Mouse (Mus musculus): ENCODE results near the gene Krtap5-3. TPM values are rescaled to one million over a fixed set of nuclear protein-coding genes. Genes with fewer than 3 reads are reported as not detected.
"Not testable (repeated sequence)": the region's sequence is repeated elsewhere in the genome, so short reads cannot be mapped to it uniquely, and the experiment has no call there.

Krtap5-3 gene
- polyA plus RNA-seq (2016; fragmentation: Nextera tagmentation; extraction: Ambion mirVana) = not detected in 2 replicates

GRCm38 (mm10) chr7:142201064-142201463, at the start of gene Krtap5-3:
Gene Krtap5-3, plus strand, starts transcription at chr7:142201364.
- Histone ChIP-seq H3K27me3 (replicated peaks) (no peaks in the 10 kb centered on the region), H3K36me3 (no peaks in the 10 kb centered on the region), H3K27ac (no peak within 1 kb of the TSS), H3K9me3 (replicated peaks) (no peaks in the 10 kb centered on the region), H3K4me2 (no peak within 1 kb of the TSS), H3K4me1 (no peaks in the 10 kb centered on the region), H3K9ac (no peak within 1 kb of the TSS), H3K4me3 (no peak within 1 kb of the TSS)
- WGBS (ENCODE audit: insufficient replicate concordance) = 0% methylated on average over 1 of the region's 1 CpGs
- ATAC-seq = no peak

- no peaks in the 10 kb centered on the region for H3K36me3 ChIP-seq
- H3K4me3 ChIP-seq = no peak overlapping the region
- H3K9me3 ChIP-seq (replicated peaks) = no peaks in the 10 kb centered on the region
- whole genome bisulfite sequencing (ENCODE audit: insufficient replicate concordance) = 76% methylated on average over 4 of the region's 4 CpGs
- H3K9ac ChIP-seq = no peak overlapping the region
- H3K27ac ChIP-seq = no peak overlapping the region
- no peaks in the 10 kb centered on the region for H3K27me3 ChIP-seq (replicated peaks)
- ATAC-seq = no peak
- H3K4me1 ChIP-seq = no peaks in the 10 kb centered on the region
- H3K4me2 ChIP-seq = no peak overlapping the region
Observed at GRCm38 (mm10) chr7:142152191-142152590, 49.0 kb upstream of the Krtap5-3 start.

GRCm38 (mm10) chr7:142155308-142155707, 45.9 kb upstream of the Krtap5-3 start:
- no peak for ATAC-seq
- WGBS (ENCODE audit: insufficient replicate concordance) = 48% methylated on average over 1 of the region's 1 CpGs
- no peak overlapping the region for H3K9ac ChIP-seq

GRCm38 (mm10) chr7:142157013-142157412, 44.2 kb upstream of the Krtap5-3 start, which contains the start of gene Gm29735:
Gene Gm29735, minus strand, starts transcription at chr7:142157113.
- 28% methylated on average over 2 of the region's 2 CpGs for WGBS (ENCODE audit: insufficient replicate concordance)

More at GRCm38 (mm10) chr7:142155308-142155707, 45.9 kb upstream of the Krtap5-3 start:
- Histone ChIP-seq H3K36me3 (no peaks in the 10 kb centered on the region), H3K4me2 (no peak overlapping the region), H3K27ac (no peak overlapping the region), H3K9me3 (replicated peaks) (no peaks in the 10 kb centered on the region), H3K27me3 (replicated peaks) (no peaks in the 10 kb centered on the region), H3K4me3 (no peak overlapping the region), H3K4me1 (no peaks in the 10 kb centered on the region)

GRCm38 (mm10) chr7:142159366-142159765, 41.8 kb upstream of the Krtap5-3 start:
- Histone ChIP-seq H3K27ac (no peak overlapping the region), H3K27me3 (replicated peaks) (no peaks in the 10 kb centered on the region), H3K36me3 (no peaks in the 10 kb centered on the region), H3K4me1 (no peaks in the 10 kb centered on the region), H3K4me2 (no peak overlapping the region), H3K9me3 (replicated peaks) (no peaks in the 10 kb centered on the region), H3K9ac (no peak overlapping the region), H3K4me3 (no peak overlapping the region)
- no peak for ATAC-seq
- WGBS (ENCODE audit: insufficient replicate concordance) = 77% methylated on average over 3 of the region's 3 CpGs

More at GRCm38 (mm10) chr7:142157013-142157412, 44.2 kb upstream of the Krtap5-3 start, which contains the start of gene Gm29735:
- not testable (repeated sequence) for H3K27me3 ChIP-seq (replicated peaks); H3K27ac ChIP-seq; H3K36me3 ChIP-seq; H3K4me3 ChIP-seq; H3K4me2 ChIP-seq; H3K4me1 ChIP-seq; H3K9me3 ChIP-seq (replicated peaks); H3K9ac ChIP-seq; ATAC-seq

GRCm38 (mm10) chr7:142165639-142166038, 35.5 kb upstream of the Krtap5-3 start, which contains the start of gene Gm4553:
Gene Gm4553, minus strand, starts transcription at chr7:142165739.
- not testable (repeated sequence) for H3K4me3 ChIP-seq; H3K27me3 ChIP-seq (replicated peaks); H3K27ac ChIP-seq; H3K9me3 ChIP-seq (replicated peaks); H3K36me3 ChIP-seq; H3K4me1 ChIP-seq; ATAC-seq; H3K4me2 ChIP-seq; H3K9ac ChIP-seq

- H3K9ac ChIP-seq = no peak overlapping the region
- H3K27ac ChIP-seq = no peak overlapping the region
- ATAC-seq = no peak
- H3K36me3 ChIP-seq = no peaks in the 10 kb centered on the region
- H3K4me2 ChIP-seq = no peak overlapping the region
- WGBS (ENCODE audit: insufficient replicate concordance) = 31% methylated on average over 3 of the region's 3 CpGs
- H3K4me1 ChIP-seq = no peaks in the 10 kb centered on the region
- H3K9me3 ChIP-seq (replicated peaks) = no peaks in the 10 kb centered on the region
- no peak overlapping the region for H3K4me3 ChIP-seq
- no peaks in the 10 kb centered on the region; the same call in 1 of the 2 replicates for H3K27me3 ChIP-seq (replicated peaks)
Observed at GRCm38 (mm10) chr7:142169836-142170235, 31.3 kb upstream of the Krtap5-3 start.

GRCm38 (mm10) chr7:142175905-142176304, 25.3 kb upstream of the Krtap5-3 start, which contains the start of gene Krtap5-2:
Gene Krtap5-2, minus strand, starts transcription at chr7:142176005.
- H3K27me3 ChIP-seq (replicated peaks); H3K36me3 ChIP-seq; H3K4me3 ChIP-seq; H3K4me1 ChIP-seq; H3K9ac ChIP-seq; H3K4me2 ChIP-seq; H3K9me3 ChIP-seq (replicated peaks); ATAC-seq; H3K27ac ChIP-seq: not testable (repeated sequence)

GRCm38 (mm10) chr7:142178685-142179084, 22.5 kb upstream of the Krtap5-3 start:
- WGBS (ENCODE audit: insufficient replicate concordance) = 64% methylated on average over 1 of the region's 1 CpGs
- H3K27ac ChIP-seq = no peak overlapping the region
- H3K36me3 ChIP-seq = no peaks in the 10 kb centered on the region
- H3K4me1 ChIP-seq = no peaks in the 10 kb centered on the region
- H3K9ac ChIP-seq = no peak overlapping the region
- no peaks in the 10 kb centered on the region for H3K9me3 ChIP-seq (replicated peaks)
- no peaks in the 10 kb centered on the region; the same call in 1 of the 2 replicates for H3K27me3 ChIP-seq (replicated peaks)
- H3K4me3 ChIP-seq = no peak overlapping the region
- ATAC-seq = no peak
- H3K4me2 ChIP-seq = no peak overlapping the region

- H3K4me2 ChIP-seq = no peak overlapping the region
- no peaks in the 10 kb centered on the region for H3K27me3 ChIP-seq (replicated peaks)
- ATAC-seq = no peak
- H3K4me1 ChIP-seq = no peaks in the 10 kb centered on the region
- H3K4me3 ChIP-seq = no peak overlapping the region
- no peak overlapping the region for H3K27ac ChIP-seq
- no peaks in the 10 kb centered on the region for H3K9me3 ChIP-seq (replicated peaks)
- no peaks in the 10 kb centered on the region for H3K36me3 ChIP-seq
- no peak overlapping the region for H3K9ac ChIP-seq
- WGBS (ENCODE audit: insufficient replicate concordance) = 15% methylated on average over 1 of the region's 1 CpGs
Observed at GRCm38 (mm10) chr7:142181021-142181420, 20.1 kb upstream of the Krtap5-3 start.

- 62% methylated on average over 2 of the region's 2 CpGs for WGBS (ENCODE audit: insufficient replicate concordance)
Observed at GRCm38 (mm10) chr7:142188156-142188555, 13.0 kb upstream of the Krtap5-3 start.

GRCm38 (mm10) chr7:142190289-142190688, 10.9 kb upstream of the Krtap5-3 start, which contains the start of gene Gm10153:
Gene Gm10153, minus strand, starts transcription at chr7:142190389.
- Histone ChIP-seq H3K4me2 (no peak within 1 kb of the TSS), H3K4me3 (no peak within 1 kb of the TSS), H3K36me3 (no peaks in the 10 kb centered on the region), H3K4me1 (no peaks in the 10 kb centered on the region), H3K9me3 (replicated peaks) (0 out of 2 replicates have a peak, but pooled peaks cover 3% of the 10 kb centered on the region), H3K27ac (no peak within 1 kb of the TSS), H3K9ac (no peak within 1 kb of the TSS), H3K27me3 (replicated peaks) (no peaks in the 10 kb centered on the region; the same call in 1 of the 2 replicates)
- 22% methylated on average over 2 of the region's 2 CpGs for WGBS (ENCODE audit: insufficient replicate concordance)
- no peak for ATAC-seq

More at GRCm38 (mm10) chr7:142188156-142188555, 13.0 kb upstream of the Krtap5-3 start:
- no peaks in the 10 kb centered on the region for H3K36me3 ChIP-seq
- ATAC-seq = no peak
- no peaks in the 10 kb centered on the region for H3K9me3 ChIP-seq (replicated peaks)
- H3K4me3 ChIP-seq = no peak overlapping the region
- H3K27me3 ChIP-seq (replicated peaks) = no peaks in the 10 kb centered on the region; the same call in 1 of the 2 replicates
- H3K4me2 ChIP-seq = no peak overlapping the region
- H3K27ac ChIP-seq = no peak overlapping the region
- no peaks in the 10 kb centered on the region for H3K4me1 ChIP-seq
- H3K9ac ChIP-seq = no peak overlapping the region

- Histone ChIP-seq H3K27ac (no peak overlapping the region), H3K4me1 (no peaks in the 10 kb centered on the region), H3K36me3 (no peaks in the 10 kb centered on the region), H3K4me3 (no peak overlapping the region), H3K9ac (no peak overlapping the region), H3K4me2 (no peak overlapping the region), H3K27me3 (replicated peaks) (no peaks in the 10 kb centered on the region), H3K9me3 (replicated peaks) (0 out of 2 replicates have a peak, but pooled peaks cover 3% of the 10 kb centered on the region)
- 49% methylated on average over 2 of the region's 2 CpGs for WGBS (ENCODE audit: insufficient replicate concordance)
- ATAC-seq = no peak
Observed at GRCm38 (mm10) chr7:142198748-142199147, 2.4 kb upstream of the Krtap5-3 start.

All from liver, embryonic 12.5 days (tissue).